Comparison of ENCODE assay signal across 9 mouse cellular contexts in the genomic region with DNA sequence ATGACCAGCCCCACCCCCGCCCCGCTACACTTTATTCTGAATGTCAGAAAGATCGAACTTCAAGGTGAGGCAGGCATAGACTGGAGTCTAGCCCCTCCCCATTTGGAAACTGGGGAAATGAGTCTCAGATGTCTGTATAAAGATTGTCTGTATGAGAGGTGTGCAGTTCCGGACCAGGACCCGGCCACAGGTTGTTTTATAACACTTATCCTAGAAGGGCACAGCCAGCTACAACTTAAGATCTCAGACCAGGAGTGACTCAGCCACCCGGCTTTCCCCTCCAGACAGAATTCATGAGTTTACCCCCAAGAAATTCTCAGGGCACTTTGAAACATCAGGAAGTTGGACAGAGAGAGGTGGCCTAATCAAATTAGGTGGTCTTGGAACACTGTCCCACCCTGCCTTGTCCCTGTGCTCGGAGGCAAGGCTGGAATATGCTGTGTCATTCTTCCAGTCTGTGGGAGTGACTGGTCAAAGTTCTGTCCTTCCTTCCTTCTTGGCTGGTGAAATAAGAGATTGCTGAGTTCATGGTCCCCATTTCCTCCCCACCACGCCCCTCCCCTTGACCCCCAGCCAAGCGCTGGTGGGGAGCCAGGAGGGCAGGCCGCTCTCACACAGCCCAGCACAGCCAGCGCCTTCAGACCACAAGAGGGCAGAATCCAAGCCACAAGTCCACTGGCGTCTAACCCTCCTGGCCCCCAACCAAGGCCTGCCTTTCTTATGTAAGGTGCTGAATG. TPM values are rescaled to one million over a fixed set of nuclear protein-coding genes. Genes with fewer than 3 reads are reported as not detected.
A peak's percentile ranks its signal among the peaks of the same experiment; 100 is the strongest.
DNase-seq lines count a peak whose midpoint lies in the region; ATAC-seq lines count a peak whose summit lies in the region.
"Had no signal": no experiment of that assay in that cellular context is flagged by ENCODE, and none has a peak within 500 bp of the region (broad histone marks: within the 10 kb centered on the region; RNA-seq: fewer than 3 reads in every experiment).

No protein-coding gene starts in this region.

- H3K27ac ChIP-seq in liver, embryonic 11.5 days (ENCODE audit: low read depth, low read length): peak overlapping the region; percentile 61; the same call in 1 of the 2 replicates

- no peaks in the 10 kb centered on the region for H3K9me3 ChIP-seq in liver, embryonic 11.5 days (ENCODE audit: control insufficient read depth, low read length)

- H3K36me3 ChIP-seq in liver, embryonic 11.5 days (ENCODE audit: control insufficient read depth, insufficient read depth, low read length): peaks cover 7% of the 10 kb centered on the region; the same call in 1 of the 2 replicates

- H3K4me1 ChIP-seq in liver, embryonic 11.5 days (replicated peaks; ENCODE audit: control insufficient read depth, insufficient read depth, low read length): peaks cover 19% of the 10 kb centered on the region

- WGBS in liver, embryonic 11.5 days: 42% methylated on average over 12 of the region's 12 CpGs

- peak overlapping the region; percentile 33; the same call in 1 of the 2 replicates for H3K4me2 ChIP-seq in liver, embryonic 11.5 days

- peak; percentile 30 to 36 for DNase-seq in thymus, adult 18-20 months
- no peak for DNase-seq in thymus, postnatal 10 days (ENCODE audit: low spot score in 2 of 2)
- DNase-seq in heart, adult 8-10 months (ENCODE audit: low spot score): peak; percentile 95
- peak; percentile 97 for DNase-seq in kidney, postnatal 14 days
- peak; percentile 58 for DNase-seq in liver, embryonic 11.5 days (ENCODE audit: low spot score)
- peak; percentile 91 for DNase-seq in ovary, adult 18-20 months (ENCODE audit: low spot score)
- DNase-seq in thymus, postnatal 14 days: peak; percentile 37

- no peak overlapping the region for H3K4me3 ChIP-seq in liver, embryonic 11.5 days (ENCODE audit: low read depth, low read length)
- H3K4me3 ChIP-seq: erythroblast, embryonic 14.5 days had no signal

- ATAC-seq in common myeloid progenitor, adult 5-6 weeks (replicated peaks; ENCODE audit: low read depth, poor library complexity, severe bottlenecking): peak; percentile 89
- ATAC-seq in liver, embryonic 11.5 days (replicated peaks; ENCODE audit: low FRiP score): peak; percentile 79

- no peak overlapping the region for H3K9ac ChIP-seq in liver, embryonic 11.5 days (ENCODE audit: low read depth, low read length)

- H3K27me3 ChIP-seq in liver, embryonic 11.5 days (replicated peaks; ENCODE audit: control insufficient read depth, insufficient read depth, low read length): no peaks in the 10 kb centered on the region

RNA-seq across cellular contexts. Expression of gene Aldh2, which starts 9.7 kb away (rescaled TPM):
- 255 and 314 TPM in 2 replicates for total RNA-seq in common myeloid progenitor, adult 5-6 weeks (2017)
- total RNA-seq in heart, adult 8-10 months (2022): 100 to 1,000 TPM; 363 to 434 (median 401) TPM
- 88.7 and 97.3 TPM in 2 replicates for polyA plus RNA-seq in liver, embryonic 11.5 days (2014; fragmentation: Nextera tagmentation; extraction: Ambion mirVana)

RNA-seq across cellular contexts. Expression of gene Acad12, which starts 34.8 kb away (rescaled TPM):
- total RNA-seq in common myeloid progenitor, adult 5-6 weeks (2017): 1.1 TPM in 2 replicates
- total RNA-seq in heart, adult 8-10 months (2022): 100 to 1,000 TPM in 2 of 4 experiments, 10 to 100 TPM in 2; 97.0 to 106 (median 99.0) TPM
- 3.0 and 5.0 TPM in 2 replicates for polyA plus RNA-seq in liver, embryonic 11.5 days (2014; fragmentation: Nextera tagmentation; extraction: Ambion mirVana)

RNA-seq across cellular contexts. Expression of gene Mapkapk5, which starts 38.2 kb away (rescaled TPM):
- 93.8 and 95.0 TPM in 2 replicates for total RNA-seq in common myeloid progenitor, adult 5-6 weeks (2017)
- 100 to 1,000 TPM; 104 to 124 (median 121) TPM for total RNA-seq in heart, adult 8-10 months (2022)
- polyA plus RNA-seq in liver, embryonic 11.5 days (2014; fragmentation: Nextera tagmentation; extraction: Ambion mirVana): 59.8 and 65.3 TPM in 2 replicates

RNA-seq across cellular contexts. Expression of gene Adam1a, which starts 38.7 kb away (rescaled TPM):
- 3.1 and 3.4 TPM in 2 replicates for total RNA-seq in common myeloid progenitor, adult 5-6 weeks (2017)
- 1 to 10 TPM; 1.6 to 3.1 (median 2.3) TPM for total RNA-seq in heart, adult 8-10 months (2022)
- 1.2 TPM in 2 replicates for polyA plus RNA-seq in liver, embryonic 11.5 days (2014; fragmentation: Nextera tagmentation; extraction: Ambion mirVana)

RNA-seq across cellular contexts. Expression of gene Gm42878, which starts 38.7 kb away (rescaled TPM):
- not detected in 2 replicates for total RNA-seq in common myeloid progenitor, adult 5-6 weeks (2017)
- not detected for total RNA-seq in heart, adult 8-10 months (2022)
- not detected in 2 replicates for polyA plus RNA-seq in liver, embryonic 11.5 days (2014; fragmentation: Nextera tagmentation; extraction: Ambion mirVana)
- polyA plus RNA-seq: erythroblast, embryonic 14.5 days had no signal

Comparison
In these comparisons a context has a peak if more than half of its experiments do, and no peak if none do; other contexts are left out.
1. DNase-seq: peak in thymus, adult 18-20 months (2 of 2), heart, adult 8-10 months (single experiment), kidney, postnatal 14 days (single experiment), liver, embryonic 11.5 days (single experiment), ovary, adult 18-20 months (single experiment) and thymus, postnatal 14 days (single experiment); none in thymus, postnatal 10 days (0 of 2).
2. RNA of gene Acad12, which starts 34.8 kb away (total RNA-seq): 97.0 to 106 TPM in heart, adult 8-10 months; 1.1 TPM in common myeloid progenitor, adult 5-6 weeks; every median in the first group is over 10 times any median in the second.